In the genomic region with DNA sequence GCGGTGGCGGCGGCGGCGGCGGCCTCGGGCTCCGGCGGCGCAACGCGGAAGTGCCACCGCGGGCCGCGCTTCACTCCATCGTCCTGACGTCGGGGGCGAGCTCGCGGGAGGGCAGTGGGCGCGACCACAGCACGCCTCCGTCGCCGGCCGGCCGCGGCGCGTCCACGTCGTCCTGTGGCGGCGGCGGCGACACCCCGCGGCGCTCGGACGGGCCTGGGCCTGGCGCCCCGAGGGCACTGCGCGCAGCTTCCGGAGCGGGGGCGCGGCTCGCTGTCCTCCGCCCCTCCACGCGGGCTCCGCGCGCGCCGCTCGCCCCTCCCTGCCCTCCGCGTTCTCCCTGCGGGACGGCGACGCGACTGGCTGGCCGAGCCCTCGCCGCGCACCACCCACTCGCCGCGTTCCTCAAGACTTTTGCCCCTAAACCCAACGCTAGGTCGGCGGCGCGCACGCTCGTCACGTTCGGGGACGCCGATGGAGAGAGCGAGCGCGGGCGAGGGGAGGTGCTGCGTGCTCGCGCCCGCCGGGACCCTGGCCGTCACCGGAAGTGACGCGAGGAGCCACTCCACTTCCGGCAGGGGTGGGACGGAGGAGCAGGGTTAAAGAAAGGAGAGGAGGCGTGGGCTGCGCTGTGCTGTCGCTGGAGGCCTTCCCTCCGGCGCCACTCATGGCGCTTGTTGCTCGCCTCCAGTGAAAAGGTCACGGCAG, we compare ENCODE assay signal across 8 mouse cellular contexts. TPM values are rescaled to one million over a fixed set of nuclear protein-coding genes. Genes with fewer than 3 reads are reported as not detected.
DNase-seq lines count a peak whose midpoint lies in the region; ATAC-seq and TF ChIP-seq lines count a peak whose summit lies in the region.

A gene (minus strand): TSS at position 189 of the 705 bp plus-strand sequence.

- H3K9ac ChIP-seq in heart, embryonic 12.5 days = peak within 1 kb of the TSS; percentile 99
- peak within 1 kb of the TSS; percentile 96 for H3K9ac ChIP-seq in kidney, postnatal 0 days (ENCODE audit: low read depth, low read length)
- H3K9ac ChIP-seq in liver, embryonic 11.5 days (ENCODE audit: low read depth, low read length) = peak within 1 kb of the TSS; percentile 98
- peak within 1 kb of the TSS; percentile 99 for H3K9ac ChIP-seq in stomach, embryonic 14.5 days (replicated peaks; ENCODE audit: low read depth, low read length)

- TF ChIP-seq CTCF in kidney, postnatal 0 days (IDR thresholded peaks at IDR 0.05; ENCODE audit: low read depth) = no peak

- H3K4me1 ChIP-seq in heart, embryonic 12.5 days (replicated peaks) = peaks cover 4% of the 10 kb centered on the region
- no peaks in the 10 kb centered on the region; the same call in 1 of the 2 replicates for H3K4me1 ChIP-seq in kidney, postnatal 0 days (replicated peaks; ENCODE audit: insufficient read depth, low read length)
- peaks cover 8% of the 10 kb centered on the region; the same call in 1 of the 2 replicates for H3K4me1 ChIP-seq in liver, embryonic 11.5 days (replicated peaks; ENCODE audit: control insufficient read depth, insufficient read depth, low read length)
- peaks cover 8% of the 10 kb centered on the region; the same call in 1 of the 2 replicates for H3K4me1 ChIP-seq in stomach, embryonic 14.5 days (ENCODE audit: control insufficient read depth, insufficient read depth, low read length)

- peak; percentile 87 for ATAC-seq in erythroid progenitor cell, adult 5-6 weeks (replicated peaks; ENCODE audit: low FRiP score, poor library complexity, severe bottlenecking)
- peak; percentile 95 for ATAC-seq in heart, embryonic 12.5 days (ENCODE audit: insufficient number of reproducible peaks, low FRiP score)
- peak; percentile 96 for ATAC-seq in kidney, postnatal 0 days (replicated peaks; ENCODE audit: low FRiP score, low read depth)
- ATAC-seq in liver, embryonic 11.5 days (replicated peaks; ENCODE audit: low FRiP score) = peak; percentile 92
- peak; percentile 97 for ATAC-seq in stomach, embryonic 14.5 days (ENCODE audit: insufficient number of reproducible peaks, insufficient read depth, low FRiP score, low read depth)

- peak within 1 kb of the TSS; percentile 98 for H3K27ac ChIP-seq in heart, embryonic 12.5 days (ENCODE audit: poor library complexity, severe bottlenecking)
- H3K27ac ChIP-seq in kidney, postnatal 0 days = peak within 1 kb of the TSS; percentile 100
- H3K27ac ChIP-seq in liver, embryonic 11.5 days (ENCODE audit: low read depth, low read length) = peak within 1 kb of the TSS; percentile 99
- peak within 1 kb of the TSS; percentile 99 for H3K27ac ChIP-seq in stomach, embryonic 14.5 days (ENCODE audit: low read length)

- H3K36me3 ChIP-seq in heart, embryonic 12.5 days = peaks cover 4% of the 10 kb centered on the region
- H3K36me3 ChIP-seq in kidney, postnatal 0 days (ENCODE audit: insufficient read depth, low read length) = no peaks in the 10 kb centered on the region
- H3K36me3 ChIP-seq in liver, embryonic 11.5 days (ENCODE audit: control insufficient read depth, insufficient read depth, low read length) = 0 out of 2 replicates have a peak, but pooled peaks cover 2% of the 10 kb centered on the region
- no peaks in the 10 kb centered on the region for H3K36me3 ChIP-seq in stomach, embryonic 14.5 days (ENCODE audit: control insufficient read depth, insufficient read depth, low read length)

- DNase-seq in CD4-positive helper T cell, adult 2 months (ENCODE audit: low read depth, low spot score) = peak; percentile 100
- DNase-seq in brain, embryonic 18.5 days (ENCODE audit: low read depth, low spot score) = peak; percentile 98
- DNase-seq in kidney, postnatal 0 days (ENCODE audit: low spot score) = peak; percentile 98
- peak; percentile 99 for DNase-seq in liver, embryonic 11.5 days (ENCODE audit: low spot score)
- DNase-seq in naive thymus-derived CD4-positive, alpha-beta T cell, adult 2 months (ENCODE audit: low read depth) = peak; percentile 99

- H3K9me3 ChIP-seq in heart, embryonic 12.5 days (replicated peaks) = no peaks in the 10 kb centered on the region
- H3K9me3 ChIP-seq in kidney, postnatal 0 days (replicated peaks; ENCODE audit: low read length) = no peaks in the 10 kb centered on the region
- no peaks in the 10 kb centered on the region for H3K9me3 ChIP-seq in liver, embryonic 11.5 days (ENCODE audit: control insufficient read depth, low read length)
- no peaks in the 10 kb centered on the region for H3K9me3 ChIP-seq in stomach, embryonic 14.5 days (ENCODE audit: control insufficient read depth, low read depth, low read length)

- under 1% methylated on average over 85 of the region's 110 CpGs for WGBS in heart, embryonic 12.5 days
- WGBS in kidney, postnatal 0 days = under 1% methylated on average over 64 of the region's 110 CpGs
- WGBS in liver, embryonic 11.5 days = under 1% methylated on average over 106 of the region's 110 CpGs
- under 1% methylated on average over 68 of the region's 110 CpGs for WGBS in stomach, embryonic 14.5 days

- H3K4me2 ChIP-seq in heart, embryonic 12.5 days = peak within 1 kb of the TSS; percentile 87
- peak within 1 kb of the TSS; percentile 88 for H3K4me2 ChIP-seq in kidney, postnatal 0 days (ENCODE audit: low read length)
- H3K4me2 ChIP-seq in liver, embryonic 11.5 days = peak within 1 kb of the TSS; percentile 85
- H3K4me2 ChIP-seq in stomach, embryonic 14.5 days (replicated peaks; ENCODE audit: low read depth, low read length) = peak within 1 kb of the TSS; percentile 94

- peak within 1 kb of the TSS; percentile 98 for H3K4me3 ChIP-seq in heart, embryonic 12.5 days
- peak within 1 kb of the TSS; percentile 98 for H3K4me3 ChIP-seq in kidney, postnatal 0 days (replicated peaks; ENCODE audit: low read depth, low read length)
- peak within 1 kb of the TSS; percentile 99 for H3K4me3 ChIP-seq in liver, embryonic 11.5 days (ENCODE audit: low read depth, low read length)
- H3K4me3 ChIP-seq in stomach, embryonic 14.5 days (ENCODE audit: low read depth, low read length) = peak within 1 kb of the TSS; percentile 98

- no peaks in the 10 kb centered on the region for H3K27me3 ChIP-seq in heart, embryonic 12.5 days (replicated peaks)
- no peaks in the 10 kb centered on the region for H3K27me3 ChIP-seq in kidney, postnatal 0 days (ENCODE audit: insufficient read depth, low read length)
- H3K27me3 ChIP-seq in liver, embryonic 11.5 days (replicated peaks; ENCODE audit: control insufficient read depth, insufficient read depth, low read length) = no peaks in the 10 kb centered on the region
- H3K27me3 ChIP-seq in stomach, embryonic 14.5 days (ENCODE audit: control insufficient read depth, insufficient read depth, low read length) = no peaks in the 10 kb centered on the region

RNA-seq across cellular contexts. Expression of the gene that starts here (rescaled TPM):
- total RNA-seq in erythroid progenitor cell, adult 5-6 weeks (2015; ENCODE audit: low replicate concordance) = 63.8 and 65.4 TPM in 2 replicates
- total RNA-seq in erythroid progenitor cell, adult 5-6 weeks (2017; ENCODE audit: low replicate concordance) = 67.6 and 102 TPM in 2 replicates
- polyA plus RNA-seq in heart, embryonic 12.5 days (2016; fragmentation: Nextera tagmentation; extraction: Ambion mirVana) = 13.0 and 18.6 TPM in 2 replicates
- 14.0 and 16.2 TPM in 2 replicates for polyA plus RNA-seq in kidney, postnatal 0 days (2015; fragmentation: Nextera tagmentation; extraction: Ambion mirVana)
- polyA plus RNA-seq in liver, embryonic 11.5 days (2014; fragmentation: Nextera tagmentation; extraction: Ambion mirVana) = 13.2 and 15.9 TPM in 2 replicates
- polyA plus RNA-seq in stomach, embryonic 14.5 days (2014; fragmentation: Nextera tagmentation; extraction: Ambion mirVana) = 27.5 and 27.8 TPM in 2 replicates

Comparison
In these comparisons a context has a peak if more than half of its experiments do, and no peak if none do; other contexts are left out.
1. Peak in every context shown above with its lines: DNase-seq, ATAC-seq, H3K4me3 ChIP-seq and H3K27ac ChIP-seq.